Mouse (Mus musculus): ENCODE data around the gene Catsperg1. TPM values are rescaled to one million over a fixed set of nuclear protein-coding genes. Genes with fewer than 3 reads are reported as not detected.

The Catsperg1 gene
- polyA plus RNA-seq (2015; fragmentation: Nextera tagmentation; extraction: Ambion mirVana), result 0.15 and 0.35 TPM in 2 replicates

- Histone ChIP-seq H3K36me3 (ENCODE audit: control insufficient read depth, insufficient read depth) (no peaks in the 10 kb centered on the region), H3K9ac (ENCODE audit: low read depth, low read length) (no peak within 1 kb of the TSS), H3K27ac (ENCODE audit: low read length) (no peak within 1 kb of the TSS), H3K4me1 (ENCODE audit: control insufficient read depth, low read depth, low read length) (peaks cover 10% of the 10 kb centered on the region), H3K9me3 (replicated peaks; ENCODE audit: control insufficient read depth, low read length) (no peaks in the 10 kb centered on the region; the same call in 1 of the 2 replicates), H3K27me3 (ENCODE audit: control insufficient read depth, insufficient read depth, low read depth, low read length) (no peaks in the 10 kb centered on the region), H3K4me3 (ENCODE audit: low read depth, low read length) (no peak within 1 kb of the TSS), H3K4me2 (ENCODE audit: low read depth, low read length) (no peak within 1 kb of the TSS)
- ATAC-seq (ENCODE audit: low read depth), result no peak
- 23% methylated on average over 20 of the region's 20 CpGs for WGBS (ENCODE audit: insufficient replicate concordance)
These were observed at the start of gene Catsperg1 for GRCm38 (mm10) chr7:29213675-29214082. Gene Catsperg1, minus strand, starts transcription at chr7:29214035.

- Histone ChIP-seq H3K9me3 (replicated peaks; ENCODE audit: control insufficient read depth, low read length) (no peaks in the 10 kb centered on the region), H3K36me3 (ENCODE audit: control insufficient read depth, insufficient read depth) (no peaks in the 10 kb centered on the region), H3K4me1 (ENCODE audit: control insufficient read depth, low read depth, low read length) (no peaks in the 10 kb centered on the region), H3K9ac (ENCODE audit: low read depth, low read length) (no peak overlapping the region), H3K27ac (ENCODE audit: low read length) (no peak overlapping the region), H3K27me3 (ENCODE audit: control insufficient read depth, insufficient read depth, low read depth, low read length) (no peaks in the 10 kb centered on the region), H3K4me3 (ENCODE audit: low read depth, low read length) (no peak overlapping the region), H3K4me2 (ENCODE audit: low read depth, low read length) (no peak overlapping the region)
- ATAC-seq (ENCODE audit: low read depth), result no peak
- WGBS (ENCODE audit: insufficient replicate concordance), result 71% methylated on average over 6 of the region's 6 CpGs
These were observed 48.3 kb upstream of the Catsperg1 start for GRCm38 (mm10) chr7:29262151-29262550.

DNA sequence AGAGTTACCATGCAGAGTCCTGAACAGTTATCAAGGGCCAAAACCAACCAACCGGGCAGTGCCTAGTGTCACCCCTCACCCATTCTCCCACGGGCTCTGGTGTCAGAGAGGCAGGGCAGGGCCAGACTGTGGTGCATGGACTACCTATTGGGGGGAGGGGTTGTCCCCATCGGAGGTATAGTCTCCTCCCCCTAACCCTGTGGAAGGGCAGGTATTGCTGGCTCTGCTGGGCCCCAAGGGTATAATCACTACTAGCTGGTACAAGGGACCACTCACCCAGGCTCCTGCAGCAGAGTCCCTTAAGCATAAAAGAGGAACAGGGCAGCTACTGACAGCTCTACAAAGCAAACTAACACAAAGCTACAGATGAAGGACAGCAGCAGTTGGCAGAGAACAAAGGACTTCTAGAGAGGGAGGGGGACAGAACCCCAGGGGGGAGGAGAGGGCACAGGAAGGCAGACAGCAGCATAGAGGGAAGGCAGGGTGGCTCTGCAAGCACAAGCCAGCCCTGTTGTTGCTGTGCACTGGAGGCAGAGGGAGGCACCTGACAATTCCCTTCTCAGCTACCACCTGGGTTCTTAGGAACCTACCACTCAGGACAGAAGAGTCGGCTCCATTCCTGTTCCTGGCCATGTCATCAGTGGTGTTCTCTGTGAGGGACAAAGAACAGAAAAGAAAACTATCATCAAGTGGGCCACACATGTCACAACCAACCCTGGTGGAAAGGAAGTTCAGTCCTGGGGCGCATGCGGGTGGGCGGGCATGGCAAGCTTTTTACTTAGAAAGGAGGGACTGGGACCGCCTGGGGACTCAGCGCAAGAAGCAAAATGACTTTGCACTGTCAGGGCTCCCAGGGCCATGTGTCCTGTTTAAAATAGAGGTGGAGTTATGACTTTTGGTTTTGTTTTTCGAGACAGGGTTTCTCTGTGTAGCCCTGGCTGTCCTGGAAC, 46.2 kb upstream of the Catsperg1 start:
- H3K4me1 ChIP-seq (ENCODE audit: control insufficient read depth, low read depth, low read length), result no peaks in the 10 kb centered on the region
- WGBS (ENCODE audit: insufficient replicate concordance), result 65% methylated on average over 10 of the region's 10 CpGs
- no peak overlapping the region for H3K9ac ChIP-seq (ENCODE audit: low read depth, low read length)
- no peak overlapping the region for H3K4me3 ChIP-seq (ENCODE audit: low read depth, low read length)
- H3K36me3 ChIP-seq (ENCODE audit: control insufficient read depth, insufficient read depth), result no peaks in the 10 kb centered on the region
- H3K4me2 ChIP-seq (ENCODE audit: low read depth, low read length), result no peak overlapping the region
- H3K27me3 ChIP-seq (ENCODE audit: control insufficient read depth, insufficient read depth, low read depth, low read length), result no peaks in the 10 kb centered on the region
- H3K9me3 ChIP-seq (replicated peaks; ENCODE audit: control insufficient read depth, low read length), result no peaks in the 10 kb centered on the region
- no peak overlapping the region for H3K27ac ChIP-seq (ENCODE audit: low read length)
- ATAC-seq (ENCODE audit: low read depth), result no peak

DNA sequence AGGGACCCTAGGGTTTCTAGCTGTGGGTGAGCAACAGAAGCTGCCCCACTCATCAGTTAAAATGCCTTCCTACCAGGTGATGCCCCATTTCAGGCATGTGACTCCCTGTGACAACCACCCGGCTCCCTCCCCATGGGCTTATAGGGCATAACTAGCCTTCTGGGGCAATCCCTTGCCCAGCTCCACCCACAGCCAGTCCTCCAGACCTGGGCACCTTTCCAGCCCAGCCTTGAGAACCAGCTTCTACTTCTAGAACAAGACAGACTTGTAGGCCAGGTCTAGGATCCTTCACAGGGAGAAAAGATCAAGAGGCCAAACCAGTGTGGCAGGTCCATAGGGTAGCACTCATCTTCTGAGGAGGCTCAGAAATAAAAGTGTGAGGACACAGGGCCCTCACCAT, 43.5 kb upstream of the Catsperg1 start:
- WGBS (ENCODE audit: insufficient replicate concordance), result 86% methylated on average over 1 of the region's 1 CpGs
- Histone ChIP-seq H3K4me2 (ENCODE audit: low read depth, low read length) (no peak overlapping the region), H3K36me3 (ENCODE audit: control insufficient read depth, insufficient read depth) (no peaks in the 10 kb centered on the region), H3K9ac (ENCODE audit: low read depth, low read length) (no peak overlapping the region), H3K4me1 (ENCODE audit: control insufficient read depth, low read depth, low read length) (peaks cover 5% of the 10 kb centered on the region), H3K27ac (ENCODE audit: low read length) (no peak overlapping the region), H3K27me3 (ENCODE audit: control insufficient read depth, insufficient read depth, low read depth, low read length) (no peaks in the 10 kb centered on the region), H3K4me3 (ENCODE audit: low read depth, low read length) (no peak overlapping the region), H3K9me3 (replicated peaks; ENCODE audit: control insufficient read depth, low read length) (no peaks in the 10 kb centered on the region)
- ATAC-seq (ENCODE audit: low read depth), result no peak

DNA sequence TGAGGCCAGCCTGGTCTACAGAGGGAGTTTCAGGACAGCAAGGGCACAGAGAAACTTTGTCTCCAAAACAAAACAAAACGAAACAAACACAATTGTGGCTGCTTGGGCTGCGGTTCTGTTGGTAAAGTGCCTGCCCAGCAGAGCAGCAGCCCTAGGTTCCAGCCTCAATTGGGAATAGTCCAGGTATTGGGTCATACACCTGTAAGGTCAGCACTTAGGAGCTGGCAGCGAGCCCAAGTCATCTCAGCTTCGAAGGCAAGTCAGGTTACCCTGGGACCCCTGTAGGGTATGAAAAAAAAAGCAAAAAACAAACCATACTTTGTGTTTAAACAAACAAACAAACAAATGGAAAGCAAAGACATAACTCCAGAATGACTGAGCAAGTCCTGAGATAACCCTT, 42.0 kb upstream of the Catsperg1 start:
- Histone ChIP-seq H3K9me3 (replicated peaks; ENCODE audit: control insufficient read depth, low read length) (no peaks in the 10 kb centered on the region), H3K27ac (ENCODE audit: low read length) (no peak overlapping the region), H3K36me3 (ENCODE audit: control insufficient read depth, insufficient read depth) (no peaks in the 10 kb centered on the region), H3K4me1 (ENCODE audit: control insufficient read depth, low read depth, low read length) (peaks cover 5% of the 10 kb centered on the region), H3K9ac (ENCODE audit: low read depth, low read length) (no peak overlapping the region), H3K4me3 (ENCODE audit: low read depth, low read length) (no peak overlapping the region), H3K4me2 (ENCODE audit: low read depth, low read length) (no peak overlapping the region), H3K27me3 (ENCODE audit: control insufficient read depth, insufficient read depth, low read depth, low read length) (no peaks in the 10 kb centered on the region)
- WGBS (ENCODE audit: insufficient replicate concordance), result 65% methylated on average over 4 of the region's 4 CpGs
- ATAC-seq (ENCODE audit: low read depth), result no peak

DNA sequence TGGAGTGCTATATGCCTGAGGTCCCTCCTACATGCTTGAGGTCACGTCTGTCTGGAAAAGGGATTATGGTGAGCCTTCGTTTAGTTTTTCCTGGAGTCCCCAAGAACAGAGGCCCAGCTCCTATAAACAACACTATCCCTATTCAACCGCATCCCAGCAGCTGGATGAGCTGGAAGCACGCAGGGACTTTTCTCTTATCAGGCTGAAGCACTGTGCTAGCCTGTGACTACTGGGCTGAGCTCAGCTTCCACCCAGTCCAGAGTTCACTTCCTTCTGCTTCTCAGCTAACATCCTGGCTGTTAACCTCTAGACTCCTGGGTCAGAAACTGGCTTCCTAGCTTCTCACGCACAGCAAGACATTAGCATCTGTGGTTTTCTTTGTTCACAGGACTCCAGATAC, 40.0 kb upstream of the Catsperg1 start:
- Histone ChIP-seq H3K9ac (ENCODE audit: low read depth, low read length) (no peak overlapping the region), H3K27ac (ENCODE audit: low read length) (no peak overlapping the region), H3K36me3 (ENCODE audit: control insufficient read depth, insufficient read depth) (no peaks in the 10 kb centered on the region), H3K4me1 (ENCODE audit: control insufficient read depth, low read depth, low read length) (peaks cover 5% of the 10 kb centered on the region), H3K4me2 (ENCODE audit: low read depth, low read length) (no peak overlapping the region), H3K27me3 (ENCODE audit: control insufficient read depth, insufficient read depth, low read depth, low read length) (no peaks in the 10 kb centered on the region), H3K4me3 (ENCODE audit: low read depth, low read length) (no peak overlapping the region), H3K9me3 (replicated peaks; ENCODE audit: control insufficient read depth, low read length) (no peaks in the 10 kb centered on the region)
- whole genome bisulfite sequencing (ENCODE audit: insufficient replicate concordance), result 16% methylated on average over 5 of the region's 5 CpGs
- ATAC-seq (ENCODE audit: low read depth), result peak; percentile 56; the same call in 1 of the 2 replicates

- no peak for ATAC-seq (ENCODE audit: low read depth)
- Histone ChIP-seq H3K27me3 (ENCODE audit: control insufficient read depth, insufficient read depth, low read depth, low read length) (no peaks in the 10 kb centered on the region), H3K9ac (ENCODE audit: low read depth, low read length) (no peak overlapping the region), H3K9me3 (replicated peaks; ENCODE audit: control insufficient read depth, low read length) (no peaks in the 10 kb centered on the region), H3K4me2 (ENCODE audit: low read depth, low read length) (no peak overlapping the region), H3K4me1 (ENCODE audit: control insufficient read depth, low read depth, low read length) (peaks cover 13% of the 10 kb centered on the region), H3K27ac (ENCODE audit: low read length) (no peak overlapping the region), H3K4me3 (ENCODE audit: low read depth, low read length) (no peak overlapping the region), H3K36me3 (ENCODE audit: control insufficient read depth, insufficient read depth) (no peaks in the 10 kb centered on the region)
- WGBS (ENCODE audit: insufficient replicate concordance), result 45% methylated on average over 3 of the region's 3 CpGs
These were observed 37.3 kb upstream of the Catsperg1 start for GRCm38 (mm10) chr7:29251166-29251565.

GRCm38 (mm10) chr7:29248261-29248841, 34.5 kb upstream of the Catsperg1 start, which contains the start of gene 2200002D01Rik:
Gene 2200002D01Rik, minus strand, starts transcription at chr7:29248466.
- WGBS (ENCODE audit: insufficient replicate concordance), result 18% methylated on average over 20 of the region's 20 CpGs
- no peaks in the 10 kb centered on the region for H3K36me3 ChIP-seq (ENCODE audit: control insufficient read depth, insufficient read depth)
- H3K4me1 ChIP-seq (ENCODE audit: control insufficient read depth, low read depth, low read length), result peaks cover 11% of the 10 kb centered on the region
- no peak within 1 kb of the TSS for H3K27ac ChIP-seq (ENCODE audit: low read length)
- ATAC-seq (ENCODE audit: low read depth), result peak; percentile 59; the same call in 1 of the 2 replicates
- H3K27me3 ChIP-seq (ENCODE audit: control insufficient read depth, insufficient read depth, low read depth, low read length), result no peaks in the 10 kb centered on the region
- H3K4me3 ChIP-seq (ENCODE audit: low read depth, low read length), result peak within 1 kb of the TSS; percentile 54
- no peaks in the 10 kb centered on the region for H3K9me3 ChIP-seq (replicated peaks; ENCODE audit: control insufficient read depth, low read length)
- peak within 1 kb of the TSS; percentile 55 for H3K9ac ChIP-seq (ENCODE audit: low read depth, low read length)
- peak within 1 kb of the TSS; percentile 74 for H3K4me2 ChIP-seq (ENCODE audit: low read depth, low read length)

GRCm38 (mm10) chr7:29247706-29248105, 33.9 kb upstream of the Catsperg1 start:
- peak overlapping the region; percentile 55 for H3K9ac ChIP-seq (ENCODE audit: low read depth, low read length)
- peaks cover 8% of the 10 kb centered on the region for H3K4me1 ChIP-seq (ENCODE audit: control insufficient read depth, low read depth, low read length)
- no peak overlapping the region for H3K27ac ChIP-seq (ENCODE audit: low read length)
- H3K36me3 ChIP-seq (ENCODE audit: control insufficient read depth, insufficient read depth), result no peaks in the 10 kb centered on the region
- H3K4me2 ChIP-seq (ENCODE audit: low read depth, low read length), result peak overlapping the region; percentile 74
- peak overlapping the region; percentile 54 for H3K4me3 ChIP-seq (ENCODE audit: low read depth, low read length)
- H3K27me3 ChIP-seq (ENCODE audit: control insufficient read depth, insufficient read depth, low read depth, low read length), result no peaks in the 10 kb centered on the region
- no peaks in the 10 kb centered on the region for H3K9me3 ChIP-seq (replicated peaks; ENCODE audit: control insufficient read depth, low read length)
- WGBS (ENCODE audit: insufficient replicate concordance), result 22% methylated on average over 19 of the region's 19 CpGs
- peak; percentile 19; the same call in 1 of the 2 replicates for ATAC-seq (ENCODE audit: low read depth)

Data from liver, embryonic 16.5 days (tissue).